Mouse (Mus musculus) cerebellum, adult 2 months (tissue): Measurements from ENCODE around the gene Tcf3. TPM values are rescaled to one million over a fixed set of nuclear protein-coding genes. Genes with fewer than 3 reads are reported as not detected.
A peak's percentile ranks its signal among the peaks of the same experiment; 100 is the strongest.

ENCODE experiments used
- DNase-seq, 2 experiments: peaks; one replicate each; pipeline ENCODE4 v3.0.0; 2021
- H3K27ac ChIP-seq: fragments of 200-500 bp; 2 replicates; pipeline ENCODE4 v1.5.1; 2012; ENCODE audit warnings: low read length, control low read depth, inconsistent platforms; ENCODE audit not compliant: insufficient read depth
- H3K27me3 ChIP-seq: fragments of 200-500 bp; 2 replicates; pipeline ENCODE4 v1.6.1; 2012; ENCODE audit warnings: inconsistent platforms, mild to moderate bottlenecking, low read length, moderate library complexity; ENCODE audit not compliant: control insufficient read depth, insufficient read depth
- H3K4me1 ChIP-seq: fragments of 200-500 bp; 2 replicates; pipeline ENCODE4 v1.6.1; 2011; ENCODE audit warnings: low read length; ENCODE audit not compliant: control insufficient read depth, insufficient read depth
- H3K4me3 ChIP-seq: fragments of 200-500 bp; replicated peaks from 2 replicates; pipeline ENCODE3; 2011; ENCODE audit warnings: mild to moderate bottlenecking, low read depth, low read length, control low read depth; ENCODE audit not compliant: insufficient read depth
- CTCF ChIP-seq: fragments of 200-500 bp; IDR thresholded peaks from 2 replicates; pipeline ENCODE4 v1.5.1; 2011; ENCODE audit warnings: low read depth, mild to moderate bottlenecking, control low read depth, low read length, moderate library complexity, borderline replicate concordance; ENCODE audit not compliant: insufficient read depth
- POLR2A ChIP-seq: fragments of 200-500 bp; IDR thresholded peaks from 2 replicates; pipeline ENCODE4 v1.6.1; 2011; ENCODE audit warnings: low read length, control low read depth, borderline replicate concordance; ENCODE audit not compliant: insufficient read depth
- WGBS: fragments of 180-500 bp; shearing (Covaris S2); methylation state at CpG from one replicate; pipeline ENCODE4 v1.1.7; 2018; 5-methylcytosine and 5-hydroxymethylcytosine counted together
- polyA plus RNA-seq: library from polyadenylated mRNA; depleted of rRNA; stranded (reverse); fragments of >200 nt; gene quantifications from 2 replicates; pipeline ENCODE4 v1.2.3, GENCODE M21; 2012

Gene Tcf3
- polyA plus RNA-seq, 1 experiment, result 34.2 TPM

- no peak for TF ChIP-seq CTCF
- TF ChIP-seq POLR2A, result no peak
- H3K27me3 ChIP-seq, result no peaks in the 10 kb centered on the region
- peak overlapping the region; percentile 9 for H3K27ac ChIP-seq
- peak overlapping the region; percentile 50 for H3K4me3 ChIP-seq
- no peak for DNase-seq
- 10% methylated on average over 17 of the region's 17 CpGs for WGBS
- peaks cover 23% of the 10 kb centered on the region for H3K4me1 ChIP-seq
Measured at GRCm38 (mm10) chr10:80399973-80400703, 33.3 kb downstream of the Tcf3 start.

DNA sequence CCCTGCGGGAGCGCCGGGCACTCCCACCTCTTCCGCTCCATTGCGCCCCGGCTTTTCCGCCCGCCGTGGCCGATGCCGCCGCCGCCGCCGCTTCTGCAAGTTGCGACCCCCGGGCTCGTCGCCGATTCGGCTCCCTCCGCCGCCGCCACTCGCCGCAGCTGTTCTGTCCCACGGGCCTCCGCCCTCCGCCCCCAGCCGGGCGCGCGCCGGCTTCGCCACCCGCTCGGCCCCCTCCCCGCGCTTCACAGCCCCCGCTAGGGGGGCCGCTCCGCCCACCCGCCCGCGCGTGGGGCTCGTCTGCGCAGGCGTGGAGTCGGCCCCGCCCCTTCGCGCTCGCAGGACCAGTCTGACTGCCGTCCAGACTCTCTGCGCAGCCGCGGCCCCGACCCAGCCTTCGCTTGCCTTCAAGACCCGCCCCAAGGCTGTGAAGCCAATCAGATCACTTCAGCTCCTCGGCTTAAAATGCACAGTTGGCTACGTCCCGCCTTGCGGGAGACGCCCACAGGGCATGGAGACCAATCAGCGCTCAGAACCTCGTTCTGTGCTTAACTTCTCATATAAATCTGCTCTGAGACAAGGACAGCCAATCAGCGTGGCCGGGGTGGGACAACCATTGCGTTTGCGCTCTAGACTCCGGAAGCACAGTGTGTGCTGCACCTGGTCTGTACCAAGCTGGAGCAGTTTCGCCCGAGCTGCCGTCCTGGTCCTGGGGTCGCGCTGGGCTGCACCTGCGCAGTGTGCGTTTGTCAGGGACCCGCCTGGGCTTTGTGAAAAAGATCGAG lies 34.1 kb downstream of the Tcf3 start, which contains the start of gene Mbd3:
TSS of gene Mbd3 (minus strand) at position 360 of the 782 bp plus-strand sequence.
- Histone ChIP-seq H3K27me3 (no peaks in the 10 kb centered on the region), H3K4me1 (peaks cover 16% of the 10 kb centered on the region), H3K4me3 (peak within 1 kb of the TSS; percentile 59), H3K27ac (peak within 1 kb of the TSS; percentile 88)
- peak; percentile 99 to 100 for DNase-seq
- TF ChIP-seq CTCF (no peak), POLR2A (peak; percentile 98)
- under 1% methylated on average over 80 of the region's 82 CpGs for WGBS

- under 1% methylated on average over 53 of the region's 59 CpGs for WGBS
- H3K4me3 ChIP-seq, result peak overlapping the region; percentile 59
Measured at GRCm38 (mm10) chr10:80398719-80399190, 34.7 kb downstream of the Tcf3 start.

GRCm38 (mm10) chr10:80398174-80398535 lies 35.3 kb downstream of the Tcf3 start:
- Histone ChIP-seq H3K4me3 (peak overlapping the region; percentile 57), H3K4me1 (peaks cover 14% of the 10 kb centered on the region), H3K27ac (peak overlapping the region; percentile 69), H3K27me3 (no peaks in the 10 kb centered on the region)
- TF ChIP-seq POLR2A, result no peak
- TF ChIP-seq CTCF, result no peak
- 4% methylated on average over 1 of the region's 1 CpGs for WGBS
- DNase-seq, result no peak

More at GRCm38 (mm10) chr10:80398719-80399190, 34.7 kb downstream of the Tcf3 start:
- TF ChIP-seq POLR2A (peak; percentile 61), CTCF (no peak)
- peak; percentile 99 for DNase-seq
- peaks cover 14% of the 10 kb centered on the region for H3K4me1 ChIP-seq
- H3K27me3 ChIP-seq, result no peaks in the 10 kb centered on the region
- peak overlapping the region; percentile 88 for H3K27ac ChIP-seq

DNA sequence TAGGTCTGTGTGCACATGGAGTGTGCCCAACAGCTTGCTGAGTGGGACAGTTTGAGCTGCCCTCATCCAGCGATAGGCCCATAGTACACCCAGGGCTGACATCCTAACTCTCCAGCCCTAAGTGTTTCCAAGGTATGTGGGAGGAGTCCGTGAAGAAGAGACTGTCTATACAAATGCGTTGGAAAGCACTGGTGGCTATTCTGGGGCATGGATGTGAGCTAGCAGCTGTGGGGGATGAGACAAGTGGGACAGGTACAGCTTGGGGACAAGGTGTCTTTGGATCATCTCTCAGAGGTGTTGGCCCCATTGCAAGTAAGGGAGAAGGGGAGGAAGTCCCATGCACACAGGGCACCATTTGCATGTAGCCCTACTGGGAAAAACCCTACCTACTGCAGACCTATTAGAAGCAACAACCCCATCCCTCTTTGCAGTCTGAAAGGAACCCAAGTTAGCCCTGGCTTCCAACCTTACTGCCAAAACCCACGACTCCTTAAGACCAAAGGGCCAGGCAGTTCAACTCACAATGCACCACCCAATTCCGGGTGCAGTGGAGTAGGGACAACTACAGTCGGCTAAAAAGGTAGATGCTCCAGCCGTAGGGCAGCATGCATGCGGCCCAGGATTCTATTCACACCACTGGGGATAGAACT lies 35.8 kb downstream of the Tcf3 start:
- Histone ChIP-seq H3K4me1 (peaks cover 14% of the 10 kb centered on the region), H3K4me3 (peak overlapping the region; percentile 16), H3K27ac (peak overlapping the region; percentile 33; the same call in 1 of the 2 replicates), H3K27me3 (no peaks in the 10 kb centered on the region)
- TF ChIP-seq CTCF (no peak), POLR2A (no peak)
- WGBS, result 15% methylated on average over 8 of the region's 8 CpGs
- peak in 1 of 2 experiments; percentile 46 for DNase-seq

GRCm38 (mm10) chr10:80396822-80397523 lies 36.5 kb downstream of the Tcf3 start:
- Histone ChIP-seq H3K27me3 (no peaks in the 10 kb centered on the region), H3K4me1 (peaks cover 14% of the 10 kb centered on the region), H3K27ac (no peak overlapping the region), H3K4me3 (no peak overlapping the region)
- WGBS, result 65% methylated on average over 11 of the region's 11 CpGs
- TF ChIP-seq POLR2A (no peak), CTCF (no peak)
- no peak for DNase-seq
